14 mouse cellular contexts compared by ENCODE assay signal in genomic region chr1:19104143-19104857, GRCm38 (mm10). TPM values are rescaled to one million over a fixed set of nuclear protein-coding genes. Genes with fewer than 3 reads are reported as not detected.
DNase-seq lines count a peak whose midpoint lies in the region; ATAC-seq lines count a peak whose summit lies in the region.
"Had no signal": no experiment of that assay in that cellular context is flagged by ENCODE, and none has a peak within 500 bp of the region (broad histone marks: within the 10 kb centered on the region; RNA-seq: fewer than 3 reads in every experiment).

No protein-coding gene starts in this region.

- H3K27ac ChIP-seq in forebrain, embryonic 11.5 days (ENCODE audit: low read depth, low read length), result no peak overlapping the region
- H3K27ac ChIP-seq in limb, embryonic 11.5 days (replicated peaks; ENCODE audit: low read depth, low read length), result no peak overlapping the region
- H3K27ac ChIP-seq: heart, embryonic 10.5 days; intestine, embryonic 15.5 days had no signal

- under 1% methylated on average over 40 of the region's 40 CpGs for WGBS in forebrain, embryonic 11.5 days
- under 1% methylated on average over 40 of the region's 40 CpGs for WGBS in limb, embryonic 11.5 days

- no peaks in the 10 kb centered on the region for H3K36me3 ChIP-seq in forebrain, embryonic 11.5 days (ENCODE audit: control insufficient read depth, insufficient read depth, low read length)
- no peaks in the 10 kb centered on the region for H3K36me3 ChIP-seq in limb, embryonic 11.5 days (ENCODE audit: control insufficient read depth, insufficient read depth, low read length)
- H3K36me3 ChIP-seq: heart, embryonic 10.5 days; intestine, embryonic 15.5 days had no signal

- H3K9ac ChIP-seq in forebrain, embryonic 11.5 days (ENCODE audit: low read length), result no peak overlapping the region
- H3K9ac ChIP-seq in limb, embryonic 11.5 days (ENCODE audit: low read length), result no peak overlapping the region
- H3K9ac ChIP-seq: intestine, embryonic 15.5 days had no signal

- peak; percentile 39 for DNase-seq in retina, postnatal 1 day
- no peak for DNase-seq in retina, embryonic 14.5 days (ENCODE audit: low spot score)
- DNase-seq in forebrain, embryonic 11.5 days (ENCODE audit: low spot score), result peak; percentile 58
- DNase-seq in limb, embryonic 11.5 days (ENCODE audit: low spot score), result peak; percentile 51
- DNase-seq in adrenal gland, adult 18-20 months (ENCODE audit: low spot score in 2 of 2), result no peak
- no peak for DNase-seq in spleen, postnatal 4 days (ENCODE audit: low spot score in 2 of 2)
- DNase-seq in frontal cortex, postnatal 10 days (ENCODE audit: low spot score in 2 of 2), result no peak
- DNase-seq: adrenal gland, postnatal 25 days had no signal

- H3K4me3 ChIP-seq in forebrain, embryonic 11.5 days (ENCODE audit: low read depth, low read length), result no peak overlapping the region
- H3K4me3 ChIP-seq in limb, embryonic 11.5 days (ENCODE audit: low read depth, low read length), result no peak overlapping the region
- H3K4me3 ChIP-seq: heart, embryonic 10.5 days; intestine, embryonic 15.5 days had no signal

- H3K9me3 ChIP-seq in forebrain, embryonic 11.5 days (ENCODE audit: control insufficient read depth, low read length), result no peaks in the 10 kb centered on the region
- H3K9me3 ChIP-seq in limb, embryonic 11.5 days (ENCODE audit: control insufficient read depth, low read length), result no peaks in the 10 kb centered on the region
- H3K9me3 ChIP-seq: heart, embryonic 10.5 days; intestine, embryonic 15.5 days had no signal

- ATAC-seq in forebrain, embryonic 11.5 days (replicated peaks; ENCODE audit: low FRiP score), result peak; percentile 60
- ATAC-seq in limb, embryonic 11.5 days (ENCODE audit: insufficient number of reproducible peaks, low FRiP score, low TSS enrichment, low read depth), result no peak
- no peak for ATAC-seq in megakaryocyte-erythroid progenitor cell, adult 5-6 weeks (replicated peaks; ENCODE audit: low FRiP score, low TSS enrichment, poor library complexity, severe bottlenecking)
- ATAC-seq: intestine, embryonic 15.5 days had no signal

- H3K4me2 ChIP-seq in forebrain, embryonic 11.5 days (ENCODE audit: low read depth, low read length, severe bottlenecking), result no peak overlapping the region
- no peak overlapping the region for H3K4me2 ChIP-seq in limb, embryonic 11.5 days (ENCODE audit: low read depth, severe bottlenecking)
- H3K4me2 ChIP-seq: intestine, embryonic 15.5 days had no signal

- peaks cover 95% of the 10 kb centered on the region for H3K27me3 ChIP-seq in forebrain, embryonic 11.5 days (ENCODE audit: control insufficient read depth, insufficient read depth, low read length)
- H3K27me3 ChIP-seq in limb, embryonic 11.5 days (ENCODE audit: control insufficient read depth, insufficient read depth, low read length), result peaks cover 92% of the 10 kb centered on the region

- no peaks in the 10 kb centered on the region for H3K4me1 ChIP-seq in forebrain, embryonic 11.5 days (replicated peaks; ENCODE audit: control insufficient read depth, insufficient read depth, low read length)
- H3K4me1 ChIP-seq in limb, embryonic 11.5 days (ENCODE audit: control insufficient read depth, insufficient read depth, low read length), result no peaks in the 10 kb centered on the region
- H3K4me1 ChIP-seq: heart, embryonic 10.5 days; intestine, embryonic 15.5 days had no signal

RNA-seq across cellular contexts. Expression of gene Tfap2d, which starts 1.5 kb away (rescaled TPM):
- polyA plus RNA-seq in forebrain, embryonic 11.5 days (2014; fragmentation: Nextera tagmentation; extraction: Ambion mirVana), result 0.49 and 0.79 TPM in 2 replicates
- not detected in 2 replicates for polyA plus RNA-seq in limb, embryonic 11.5 days (2014; fragmentation: Nextera tagmentation; extraction: Ambion mirVana)
- not detected for total RNA-seq in adrenal gland, adult 18-20 months (2021)
- total RNA-seq in megakaryocyte-erythroid progenitor cell, adult 5-6 weeks (2014; fragmentation: Nextera tagmentation), result not detected in 2 replicates
- not detected in 2 replicates for total RNA-seq in megakaryocyte-erythroid progenitor cell, adult 5-6 weeks (2017)
- total RNA-seq: adrenal gland, postnatal 25 days; layer of hippocampus, adult 8-10 months had no signal
- polyA plus RNA-seq: heart, embryonic 10.5 days; intestine, embryonic 15.5 days; limb, embryonic 14.5 days; small intestine, adult 2 months had no signal

Comparison
In these comparisons a context has a peak if more than half of its experiments do, and no peak if none do; other contexts are left out.
1. DNase-seq: peak in retina, postnatal 1 day (single experiment), forebrain, embryonic 11.5 days (single experiment) and limb, embryonic 11.5 days (single experiment); none in retina, embryonic 14.5 days (single experiment), adrenal gland, adult 18-20 months (0 of 2), spleen, postnatal 4 days (0 of 2) and frontal cortex, postnatal 10 days (0 of 2).